7 mouse cellular contexts compared by ENCODE assay signal in genomic region chr2:147738307-147738872, GRCm38 (mm10).
DNase-seq lines count a peak whose midpoint lies in the region; ATAC-seq lines count a peak whose summit lies in the region.

No protein-coding gene starts in this region.

- no peak overlapping the region for H3K4me2 ChIP-seq in forebrain, embryonic 15.5 days (replicated peaks)
- no peak overlapping the region for H3K4me2 ChIP-seq in stomach, embryonic 14.5 days (replicated peaks; ENCODE audit: low read depth, low read length)

- peak; percentile 31 for DNase-seq in thymus, postnatal 0 days (ENCODE audit: low spot score)
- DNase-seq in thymus, adult 18-20 months = no peak
- peak; percentile 20 for DNase-seq in c-Kit-positive CD71-negative TER-119-negative erythroid progenitor cells, embryonic 14.5 days (ENCODE audit: low read depth)
- peak; percentile 46 for DNase-seq in kidney, postnatal 14 days
- DNase-seq in lung, postnatal 10 days = peak; percentile 58

- H3K9me3 ChIP-seq in forebrain, embryonic 15.5 days = no peaks in the 10 kb centered on the region
- H3K9me3 ChIP-seq in stomach, embryonic 14.5 days (ENCODE audit: control insufficient read depth, low read depth, low read length) = no peaks in the 10 kb centered on the region

- peak; percentile 51; the same call in 1 of the 2 replicates for ATAC-seq in forebrain, embryonic 15.5 days (replicated peaks)
- 0 out of 2 replicates have a peak, but pooled peaks have one; percentile 15 for ATAC-seq in stomach, embryonic 14.5 days (ENCODE audit: insufficient number of reproducible peaks, insufficient read depth, low FRiP score, low read depth)

- no peaks in the 10 kb centered on the region for H3K36me3 ChIP-seq in forebrain, embryonic 15.5 days
- no peaks in the 10 kb centered on the region for H3K36me3 ChIP-seq in stomach, embryonic 14.5 days (ENCODE audit: control insufficient read depth, insufficient read depth, low read length)

- H3K27ac ChIP-seq in forebrain, embryonic 15.5 days (replicated peaks) = no peak overlapping the region
- no peak overlapping the region for H3K27ac ChIP-seq in stomach, embryonic 14.5 days (ENCODE audit: low read length)

- H3K4me3 ChIP-seq in forebrain, embryonic 15.5 days = no peak overlapping the region
- H3K4me3 ChIP-seq in stomach, embryonic 14.5 days (ENCODE audit: low read depth, low read length) = no peak overlapping the region

- no peak overlapping the region for H3K9ac ChIP-seq in forebrain, embryonic 15.5 days (replicated peaks)
- H3K9ac ChIP-seq in stomach, embryonic 14.5 days (replicated peaks; ENCODE audit: low read depth, low read length) = no peak overlapping the region

- H3K4me1 ChIP-seq in forebrain, embryonic 15.5 days = no peaks in the 10 kb centered on the region
- no peaks in the 10 kb centered on the region for H3K4me1 ChIP-seq in stomach, embryonic 14.5 days (ENCODE audit: control insufficient read depth, insufficient read depth, low read length)

- 40% methylated on average over 10 of the region's 10 CpGs for WGBS in forebrain, embryonic 15.5 days
- WGBS in stomach, embryonic 14.5 days = 38% methylated on average over 10 of the region's 10 CpGs

- no peaks in the 10 kb centered on the region for H3K27me3 ChIP-seq in forebrain, embryonic 15.5 days
- H3K27me3 ChIP-seq in stomach, embryonic 14.5 days (ENCODE audit: control insufficient read depth, insufficient read depth, low read length) = no peaks in the 10 kb centered on the region

Comparison
In these comparisons a context has a peak if more than half of its experiments do, and no peak if none do; other contexts are left out.
1. DNase-seq: peak in thymus, postnatal 0 days (single experiment), c-Kit-positive CD71-negative TER-119-negative erythroid progenitor cells, embryonic 14.5 days (single experiment), kidney, postnatal 14 days (single experiment) and lung, postnatal 10 days (single experiment); none in thymus, adult 18-20 months (0 of 2).